Mouse (Mus musculus) megakaryocyte, embryonic 14.5 days (primary cell): ENCODE data around the gene Tipin.

ENCODE experiments used
- FLI1 ChIP-seq: IDR thresholded peaks from 2 replicates; pipeline ENCODE4 v1.6.1; 2012; ENCODE audit warnings: low read length, inconsistent platforms, mixed read lengths
- GATA1 ChIP-seq: IDR thresholded peaks from 3 replicates; pipeline ENCODE4 v1.6.1; 2012; ENCODE audit warnings: mixed read lengths, low read length, inconsistent platforms, borderline replicate concordance

DNA sequence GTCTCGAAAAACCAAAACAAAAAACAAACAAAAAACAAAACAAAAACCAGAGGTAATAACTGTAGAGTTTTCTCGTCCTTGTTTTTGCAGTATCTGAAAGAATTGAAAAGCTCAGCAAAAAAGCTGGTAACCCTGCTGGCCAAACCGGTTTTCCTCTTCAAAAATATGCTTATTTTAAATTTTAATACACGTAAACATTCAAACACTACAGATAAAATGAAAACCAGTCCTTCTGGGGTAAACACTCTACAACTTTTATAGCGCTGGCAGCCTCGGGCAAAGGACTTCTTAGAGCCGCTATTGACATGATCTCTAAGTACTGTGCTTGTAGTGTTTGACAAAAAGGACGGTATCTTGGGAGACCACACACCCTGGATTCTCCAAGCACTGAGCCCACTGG lies 60.3 kb downstream of the Tipin start:
- TF ChIP-seq GATA1 (no peak), FLI1 (no peak)
